8 mouse cellular contexts compared by ENCODE assay signal in the genomic region with DNA sequence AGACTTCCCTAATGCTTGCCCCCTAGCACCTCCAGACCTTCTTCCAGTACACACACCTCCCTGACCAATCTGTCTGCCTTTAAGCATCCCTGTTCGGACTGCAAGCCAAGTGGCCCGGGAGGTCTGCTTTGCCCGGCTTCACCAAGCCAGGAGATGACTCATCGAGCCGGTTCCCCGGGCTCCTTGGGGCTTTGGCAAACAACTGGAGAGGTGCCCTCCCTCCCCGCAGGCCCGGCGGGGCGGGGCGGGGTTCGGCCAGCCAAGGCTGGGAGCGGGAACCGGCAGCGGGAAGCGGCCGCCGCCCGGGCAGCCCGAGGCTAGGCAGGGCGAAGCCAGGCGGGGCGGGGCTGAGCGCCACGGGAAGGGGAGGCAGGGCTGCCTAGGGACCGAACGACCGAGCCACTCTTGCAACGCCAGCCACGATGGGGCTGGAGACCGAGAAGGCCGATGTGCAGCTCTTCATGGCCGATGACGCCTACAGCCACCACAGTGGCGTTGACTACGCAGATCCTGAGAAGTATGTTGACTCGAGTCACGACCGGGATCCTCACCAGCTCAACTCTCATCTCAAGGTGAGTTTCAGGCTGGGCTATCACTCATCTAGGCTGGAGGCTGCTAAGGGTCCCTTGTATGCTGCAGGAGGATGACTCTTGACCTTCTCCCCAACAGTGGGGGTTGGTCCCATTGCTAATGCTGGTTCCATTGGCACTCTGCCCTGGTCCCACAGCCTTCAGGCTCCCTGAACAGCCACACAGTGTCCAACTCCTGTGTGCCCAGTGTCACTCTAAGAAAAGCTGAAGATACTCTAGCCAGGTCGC. TPM values are rescaled to one million over a fixed set of nuclear protein-coding genes. Genes with fewer than 3 reads are reported as not detected.
DNase-seq lines count a peak whose midpoint lies in the region; ATAC-seq lines count a peak whose summit lies in the region.

A gene (plus strand): TSS at position 247 of the 818 bp plus-strand sequence.

- H3K27me3 ChIP-seq in embryonic facial prominence, embryonic 11.5 days (ENCODE audit: control insufficient read depth, insufficient read depth, low read length) = no peaks in the 10 kb centered on the region
- H3K27me3 ChIP-seq in limb, embryonic 10.5 days (ENCODE audit: low read depth, poor library complexity, severe bottlenecking) = peaks cover 29% of the 10 kb centered on the region
- 0 out of 2 replicates have a peak, but pooled peaks cover 2% of the 10 kb centered on the region for H3K27me3 ChIP-seq in midbrain, embryonic 11.5 days (ENCODE audit: control insufficient read depth, insufficient read depth, low read length)

- H3K9me3 ChIP-seq in embryonic facial prominence, embryonic 11.5 days (replicated peaks; ENCODE audit: control insufficient read depth, low read length) = no peaks in the 10 kb centered on the region
- no peaks in the 10 kb centered on the region for H3K9me3 ChIP-seq in limb, embryonic 10.5 days (replicated peaks)
- no peaks in the 10 kb centered on the region for H3K9me3 ChIP-seq in midbrain, embryonic 11.5 days (ENCODE audit: control insufficient read depth, low read length)

- ATAC-seq in embryonic facial prominence, embryonic 11.5 days (replicated peaks; ENCODE audit: insufficient number of reproducible peaks, low FRiP score, low TSS enrichment, low read depth) = peak; percentile 83
- ATAC-seq in midbrain, embryonic 11.5 days (ENCODE audit: low FRiP score) = peak; percentile 94

- DNase-seq in adrenal gland, postnatal 36 days = peak; percentile 94 to 96
- DNase-seq in embryonic facial prominence, embryonic 11.5 days (ENCODE audit: low spot score) = peak; percentile 67
- peak; percentile 100 for DNase-seq in heart, adult 11 months
- peak; percentile 87 for DNase-seq in kidney, adult 11 months
- DNase-seq in limb, embryonic 10.5 days (ENCODE audit: low spot score) = peak; percentile 68
- DNase-seq in midbrain, embryonic 11.5 days (ENCODE audit: low spot score, missing footprints) = peak; percentile 96
- peak; percentile 31 to 40 for DNase-seq in right cerebral cortex, postnatal 36 days (ENCODE audit: low spot score in 2 of 2)
- no peak for DNase-seq in MN1 (ENCODE audit: low spot score)

- no peaks in the 10 kb centered on the region for H3K4me1 ChIP-seq in embryonic facial prominence, embryonic 11.5 days (ENCODE audit: control insufficient read depth, insufficient read depth, low read length)
- peaks cover 17% of the 10 kb centered on the region for H3K4me1 ChIP-seq in limb, embryonic 10.5 days
- H3K4me1 ChIP-seq in midbrain, embryonic 11.5 days (ENCODE audit: control insufficient read depth, insufficient read depth, low read length) = peaks cover 7% of the 10 kb centered on the region; the same call in 1 of the 2 replicates

- H3K4me2 ChIP-seq in embryonic facial prominence, embryonic 11.5 days (ENCODE audit: low read depth, low read length) = peak within 1 kb of the TSS; percentile 95
- peak within 1 kb of the TSS; percentile 83 for H3K4me2 ChIP-seq in midbrain, embryonic 11.5 days

- H3K4me3 ChIP-seq in embryonic facial prominence, embryonic 11.5 days (ENCODE audit: low read depth, low read length) = peak within 1 kb of the TSS; percentile 48
- H3K4me3 ChIP-seq in limb, embryonic 10.5 days = peak within 1 kb of the TSS; percentile 64
- peak within 1 kb of the TSS; percentile 46 for H3K4me3 ChIP-seq in midbrain, embryonic 11.5 days (ENCODE audit: low read depth, low read length)

- H3K9ac ChIP-seq in embryonic facial prominence, embryonic 11.5 days (replicated peaks; ENCODE audit: low read length) = peak within 1 kb of the TSS; percentile 61
- peak within 1 kb of the TSS; percentile 75 for H3K9ac ChIP-seq in midbrain, embryonic 11.5 days (ENCODE audit: low read length)

- H3K36me3 ChIP-seq in embryonic facial prominence, embryonic 11.5 days (replicated peaks; ENCODE audit: control insufficient read depth, insufficient read depth, low read depth, low read length) = no peaks in the 10 kb centered on the region
- H3K36me3 ChIP-seq in limb, embryonic 10.5 days = no peaks in the 10 kb centered on the region
- H3K36me3 ChIP-seq in midbrain, embryonic 11.5 days (ENCODE audit: control insufficient read depth, insufficient read depth, low read length) = no peaks in the 10 kb centered on the region

- H3K27ac ChIP-seq in embryonic facial prominence, embryonic 11.5 days (replicated peaks; ENCODE audit: low read depth, low read length) = no peak within 1 kb of the TSS
- peak within 1 kb of the TSS; percentile 77 for H3K27ac ChIP-seq in limb, embryonic 10.5 days
- no peak within 1 kb of the TSS for H3K27ac ChIP-seq in midbrain, embryonic 11.5 days (ENCODE audit: low read depth, low read length)

- WGBS in embryonic facial prominence, embryonic 11.5 days = under 1% methylated on average over 37 of the region's 40 CpGs
- WGBS in limb, embryonic 10.5 days = 2% methylated on average over 40 of the region's 40 CpGs
- 1% methylated on average over 39 of the region's 40 CpGs for WGBS in midbrain, embryonic 11.5 days

RNA-seq across cellular contexts. Expression of the gene that starts here (rescaled TPM):
- 10 to 100 TPM; 32.6 to 46.0 TPM for total RNA-seq in adrenal gland, postnatal 36 days (2021)
- 7.4 and 8.2 TPM in 2 replicates for polyA plus RNA-seq in embryonic facial prominence, embryonic 11.5 days (2014; fragmentation: Nextera tagmentation; extraction: Ambion mirVana)
- 4.9 and 7.5 TPM in 2 replicates for polyA plus RNA-seq in limb, embryonic 10.5 days (2016; fragmentation: Nextera tagmentation; extraction: Ambion mirVana)
- polyA plus RNA-seq in midbrain, embryonic 11.5 days (2014; fragmentation: Nextera tagmentation; extraction: Ambion mirVana) = 6.2 and 7.0 TPM in 2 replicates
